Mouse (Mus musculus) adrenal gland, adult 18-20 months (tissue): ENCODE results near the gene Sgms1. TPM values are rescaled to one million over a fixed set of nuclear protein-coding genes. Genes with fewer than 3 reads are reported as not detected.
"Not testable (repeated sequence)": the region's sequence is repeated elsewhere in the genome, so short reads cannot be mapped to it uniquely, and the experiment has no call there.

Experiments used
- DNase-seq, 2 experiments: peaks; one replicate each; pipeline ENCODE4 v3.0.0; 2021 to 2022; ENCODE audit warnings: low spot score in 2 of 2
- total RNA-seq, 2 experiments: library from RNA; stranded (reverse); gene quantifications; 1 replicate in 1 of 2; 2 replicates in 1 of 2; pipeline ENCODE4 v1.2.3; 2021

The Sgms1 gene
- total RNA-seq, 2 experiments from 2014 or later, result 65.1 to 85.4 TPM

DNA sequence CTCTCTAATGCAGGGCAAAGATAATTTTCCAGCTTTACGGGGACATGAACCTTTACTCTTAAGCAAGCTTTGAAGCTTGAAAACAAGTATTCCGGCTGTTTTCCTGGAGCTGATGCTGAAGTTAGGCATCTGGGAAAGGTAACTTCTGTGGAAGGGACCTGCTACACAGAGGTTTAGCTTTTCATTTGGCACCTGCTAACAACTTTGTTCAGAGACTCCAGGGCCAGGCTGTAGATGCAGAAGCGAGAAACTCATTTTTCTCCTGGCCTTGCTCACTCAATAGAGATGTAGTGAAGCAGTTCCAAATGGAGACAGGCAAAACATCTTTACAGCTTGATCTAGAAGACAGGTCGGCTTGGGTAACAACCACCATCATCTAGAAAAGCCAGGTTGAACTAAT is 225.4 kb downstream of the Sgms1 start:
- no peak for DNase-seq

DNA sequence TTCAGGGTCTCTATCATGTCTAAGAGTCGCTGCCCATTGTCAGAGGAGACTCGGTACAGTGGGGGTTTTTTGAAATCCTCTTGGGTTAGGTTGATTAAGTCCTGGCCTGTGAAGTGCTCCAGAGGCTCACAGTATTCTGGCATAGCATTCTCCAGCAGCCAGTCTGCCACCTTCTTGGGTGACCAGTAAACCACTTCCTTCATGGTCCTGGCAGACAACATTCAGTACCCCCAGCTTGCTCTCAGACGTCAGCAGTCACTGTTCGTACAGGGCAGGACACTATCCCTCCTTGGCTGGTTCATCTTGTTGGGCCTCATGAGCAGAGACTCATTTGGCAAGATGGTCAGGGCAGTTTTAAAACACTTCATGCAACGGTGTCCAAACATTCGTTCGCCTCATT is 229.6 kb downstream of the Sgms1 start:
- no peak for DNase-seq

DNA sequence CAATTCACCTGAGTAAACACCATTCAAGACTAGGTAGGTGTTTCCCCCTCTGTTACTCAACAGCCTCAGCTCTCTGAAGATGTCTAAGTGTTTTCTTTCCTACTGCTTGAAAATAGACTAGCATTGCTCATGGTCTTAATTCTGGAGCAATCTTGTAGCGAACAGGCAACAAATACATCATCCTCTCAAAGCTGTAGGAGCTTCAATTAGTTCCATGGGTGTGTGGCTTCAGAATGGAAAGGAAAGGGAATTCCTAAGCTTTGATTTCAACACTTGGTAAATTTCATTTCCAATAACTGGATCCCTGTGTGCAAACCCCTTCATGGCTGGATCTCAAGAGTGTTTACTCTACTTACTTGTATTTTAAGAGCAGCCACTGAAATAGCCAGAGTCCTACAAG is 230.3 kb downstream of the Sgms1 start:
- DNase-seq, result no peak

DNA sequence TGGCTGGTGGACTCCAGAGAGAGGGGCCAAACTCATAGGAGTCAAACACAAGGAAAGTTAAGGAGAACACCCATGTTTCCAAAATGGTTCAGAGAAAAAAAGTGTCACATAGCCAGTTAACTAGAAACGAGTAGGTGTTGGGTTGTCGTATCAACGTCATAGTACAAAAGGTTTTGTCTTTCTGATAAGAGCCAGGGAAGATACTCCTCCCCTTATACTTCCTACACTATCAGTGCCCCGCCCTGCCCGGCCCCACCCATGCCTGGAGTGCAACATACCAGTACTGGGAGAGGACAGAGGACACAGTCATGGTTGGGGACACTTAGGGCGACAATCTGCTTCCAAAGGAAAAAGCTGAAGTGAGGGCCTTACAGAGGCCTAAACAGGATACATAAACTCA is 232.5 kb downstream of the Sgms1 start:
- no peak for DNase-seq

DNA sequence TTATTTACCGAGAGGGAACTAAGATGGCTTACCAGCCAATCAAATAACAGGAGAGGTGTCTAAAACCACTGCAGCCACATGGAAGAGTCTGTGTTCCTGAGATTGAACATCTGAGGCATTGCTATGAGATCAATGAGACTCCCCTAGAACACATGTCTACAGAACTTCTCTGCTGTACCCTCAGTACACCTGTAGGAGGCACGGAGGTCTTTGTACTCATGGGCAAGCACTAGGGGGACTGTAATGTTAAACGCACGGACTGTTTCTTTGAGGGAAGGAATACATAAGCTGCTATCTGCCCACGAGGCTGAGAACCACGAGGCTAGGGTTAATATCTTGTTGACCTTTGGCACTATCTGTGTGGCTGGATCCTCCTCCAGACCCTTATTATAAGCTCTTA is 237.0 kb downstream of the Sgms1 start:
- DNase-seq, result no peak

DNA sequence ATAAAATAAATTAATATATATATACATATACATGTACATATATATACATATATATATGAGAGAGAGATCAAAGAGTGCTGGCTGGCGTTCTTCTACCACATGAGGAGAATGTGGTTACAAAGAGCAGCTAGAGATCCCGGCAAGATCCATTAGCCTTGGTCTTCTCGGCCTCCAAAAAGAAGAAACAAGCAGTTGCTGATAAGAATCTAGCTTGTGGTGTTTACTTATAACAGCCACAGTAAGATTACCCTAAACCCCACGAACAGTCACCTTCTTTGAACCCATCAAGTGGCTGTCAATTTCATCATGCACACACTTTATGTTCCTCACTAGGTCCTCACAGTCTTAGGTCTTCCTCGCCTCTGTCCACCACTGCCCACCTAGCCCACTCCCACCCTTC is 240.8 kb downstream of the Sgms1 start:
- DNase-seq, result no peak

DNA sequence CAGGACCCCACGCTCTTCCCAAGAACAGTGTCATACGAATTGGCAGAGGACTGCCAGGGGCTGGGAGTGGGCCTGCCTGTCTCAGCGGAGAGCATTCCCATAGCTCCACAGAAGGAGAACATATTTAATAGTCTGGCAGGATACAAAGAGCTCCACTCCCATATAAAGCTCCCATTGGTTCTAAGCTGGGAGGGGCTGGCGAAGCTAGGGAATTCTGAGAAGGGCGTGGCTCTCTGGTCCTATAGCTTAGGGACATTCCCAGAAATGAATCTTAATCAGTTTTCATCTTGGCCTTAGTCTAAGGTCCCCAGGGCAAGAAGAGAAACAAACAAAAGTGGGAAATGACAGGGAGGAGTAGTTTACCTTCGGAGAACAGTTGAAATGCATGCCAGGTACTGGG is 247.1 kb downstream of the Sgms1 start:
- no peak for DNase-seq

DNA sequence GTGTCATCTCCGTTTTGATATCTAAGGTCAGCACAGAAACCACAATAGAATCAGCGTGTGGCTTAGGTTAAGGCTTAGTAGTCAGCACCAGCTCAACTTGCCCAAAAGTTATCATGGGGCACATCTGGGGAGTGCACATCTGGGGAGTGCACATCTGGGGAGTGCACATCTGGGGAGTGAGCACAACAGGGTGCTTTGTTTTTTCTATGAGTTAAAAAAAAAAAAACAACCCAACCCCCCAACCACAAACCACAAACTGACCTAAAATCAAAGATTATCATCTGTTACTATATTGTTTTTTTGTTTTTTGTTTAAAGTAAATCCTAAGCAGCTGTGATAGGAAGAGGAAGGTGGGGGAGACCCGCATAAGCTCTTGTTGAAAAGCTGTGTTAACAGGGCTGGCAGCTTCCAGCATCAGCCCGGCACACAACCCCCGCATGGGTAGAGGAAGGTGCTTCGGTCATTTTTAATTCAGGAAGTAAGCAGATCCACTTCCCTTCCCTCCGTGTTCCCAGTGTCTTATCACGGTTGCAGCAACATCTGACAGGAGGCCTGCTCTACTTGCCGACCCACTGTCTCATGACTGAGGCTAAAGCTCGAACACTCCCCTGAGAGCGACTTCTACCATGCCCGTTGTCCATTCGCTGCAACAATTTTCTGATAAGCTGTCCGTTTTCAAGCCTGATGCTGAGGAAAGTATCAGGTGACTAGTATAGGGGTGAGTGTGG is 251.0 kb downstream of the Sgms1 start:
- no peak for DNase-seq

DNA sequence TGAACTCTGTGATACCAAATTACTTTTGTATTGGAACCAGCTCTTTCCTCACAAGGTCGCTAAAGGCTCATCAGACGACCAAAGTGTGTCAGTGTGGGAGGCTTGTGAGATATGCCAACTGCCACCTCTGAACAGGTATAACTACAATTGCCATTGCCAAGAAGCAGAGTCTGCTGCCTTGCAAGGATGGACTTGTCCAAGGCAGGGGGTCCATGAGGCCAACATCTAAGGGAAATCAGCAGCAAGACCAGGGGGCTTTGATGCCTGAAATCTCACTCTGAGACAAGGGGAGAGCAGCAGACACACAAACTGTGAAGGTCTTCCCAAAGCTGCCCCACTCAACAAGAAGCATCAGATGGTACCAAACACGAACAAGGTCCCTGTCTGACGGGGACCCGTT is 251.6 kb downstream of the Sgms1 start:
- DNase-seq, result no peak

DNA sequence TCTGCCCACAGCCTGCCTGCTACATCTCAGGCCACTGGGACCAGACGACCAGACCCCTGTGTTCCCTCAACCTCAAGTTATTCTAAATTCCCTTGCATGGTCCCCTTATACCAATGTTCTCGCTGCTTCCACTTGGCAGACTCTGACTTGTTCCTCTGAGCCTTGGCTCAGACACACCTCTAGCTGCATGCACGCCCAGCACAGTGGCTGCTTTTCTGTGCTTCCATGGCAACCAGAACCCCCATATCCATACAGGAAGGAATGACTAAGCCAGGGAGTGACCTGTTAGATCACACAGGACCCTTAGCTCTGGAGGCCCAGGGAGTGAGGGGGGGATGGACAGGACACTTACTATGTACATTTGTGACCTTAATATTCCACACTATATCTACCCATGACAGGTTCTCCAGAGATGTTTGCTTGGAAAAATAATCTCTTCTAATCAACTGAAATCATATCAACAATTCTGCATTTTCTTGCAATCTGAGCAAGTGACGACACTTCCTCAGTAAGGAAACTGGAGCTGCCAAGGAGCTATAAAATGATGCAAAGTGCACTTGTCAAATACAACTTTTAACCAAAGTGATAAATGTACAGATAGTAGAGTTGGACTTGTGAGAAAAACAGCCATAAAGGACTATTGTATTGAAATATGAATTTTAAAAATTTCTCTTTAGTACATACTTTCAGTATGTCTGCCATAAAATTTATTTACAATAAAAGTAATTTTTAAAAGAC is 252.5 kb downstream of the Sgms1 start:
- no peak for DNase-seq

DNA sequence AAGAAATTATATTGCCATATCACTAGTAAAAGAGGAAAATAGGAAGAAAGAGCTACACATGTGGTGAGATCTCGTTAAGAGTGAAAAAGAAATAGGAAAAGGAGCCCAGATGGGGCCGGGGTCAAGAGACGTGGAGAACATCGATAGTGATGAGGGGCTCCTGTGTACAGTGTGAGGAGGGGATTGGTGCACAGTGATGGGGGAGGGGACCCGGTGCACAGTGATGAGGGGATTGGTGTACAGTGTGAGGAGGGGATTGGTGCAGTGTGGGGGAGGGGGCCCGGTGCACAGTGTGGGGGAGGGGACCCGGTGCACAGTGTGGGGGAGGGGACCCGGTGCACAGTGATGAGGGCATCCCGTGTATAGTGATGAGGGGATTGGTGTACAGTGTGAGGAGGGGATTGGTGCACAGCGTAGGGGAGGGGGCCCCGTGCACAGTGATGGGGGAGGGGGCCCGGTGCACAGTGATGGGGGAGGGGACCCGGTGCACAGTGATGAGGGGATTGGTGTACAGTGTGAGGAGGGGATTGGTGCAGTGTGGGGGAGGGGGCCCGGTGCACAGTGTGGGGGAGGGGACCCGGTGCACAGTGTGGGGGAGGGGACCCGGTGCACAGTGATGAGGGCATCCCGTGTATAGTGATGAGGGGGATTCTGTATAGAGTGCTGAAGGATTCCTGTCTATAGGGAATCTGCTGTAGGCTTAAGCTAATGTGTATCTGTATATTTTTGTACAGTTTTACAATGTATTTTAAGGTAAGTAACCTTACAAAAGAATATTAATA is 257.6 kb downstream of the Sgms1 start:
- not testable (repeated sequence) for DNase-seq

DNA sequence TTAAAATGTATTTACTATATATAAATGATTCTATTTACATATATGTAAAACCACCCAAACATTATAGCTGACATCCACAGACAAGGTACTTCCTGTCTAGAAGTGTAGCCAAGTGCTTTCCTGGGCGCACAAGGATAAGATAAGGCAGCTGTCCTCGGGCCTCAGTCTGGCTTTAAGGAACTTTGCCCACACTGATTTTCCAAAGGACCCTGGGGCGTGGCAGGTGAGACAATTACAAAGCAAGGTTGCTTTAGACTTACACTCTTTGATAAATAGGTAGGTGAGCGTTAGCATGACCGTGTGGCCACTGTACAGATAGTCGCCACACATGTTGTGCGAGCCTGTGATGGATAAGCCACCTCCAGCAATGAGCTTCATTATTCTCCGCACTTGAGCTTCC is 260.2 kb downstream of the Sgms1 start:
- no peak for DNase-seq

DNA sequence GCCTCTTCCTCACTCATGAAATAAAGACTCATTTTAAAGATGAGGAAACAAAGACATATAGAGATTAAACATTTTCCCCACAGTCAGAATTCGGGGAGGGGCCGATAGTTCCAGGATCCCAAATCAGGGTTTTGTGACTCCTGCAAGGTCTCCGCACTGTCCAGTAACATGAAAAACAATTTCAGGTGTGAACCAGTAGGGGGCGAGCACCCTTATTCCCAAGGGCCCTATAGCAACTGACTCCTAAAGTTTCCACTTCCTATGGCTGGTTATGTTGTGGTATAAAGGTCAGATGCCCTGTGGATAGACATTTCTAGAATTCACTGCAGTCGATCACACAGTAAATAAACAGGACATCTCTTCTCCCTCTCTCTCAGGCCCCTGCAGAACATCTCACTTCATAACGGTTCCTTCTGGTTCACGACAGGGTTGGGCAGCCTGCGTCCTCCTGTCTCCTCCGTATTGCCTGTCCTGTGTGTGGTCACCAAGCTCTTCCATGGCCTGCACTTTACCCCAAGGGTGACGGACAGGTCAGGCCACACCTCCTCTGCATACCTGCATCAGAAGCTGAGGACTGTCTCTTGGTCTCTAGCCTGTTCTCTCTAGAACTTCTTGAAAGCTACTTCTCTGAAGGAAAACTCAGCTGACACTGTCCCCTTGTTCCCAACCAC is 262.2 kb downstream of the Sgms1 start:
- peak in 1 of 2 experiments; percentile 10 for DNase-seq

DNA sequence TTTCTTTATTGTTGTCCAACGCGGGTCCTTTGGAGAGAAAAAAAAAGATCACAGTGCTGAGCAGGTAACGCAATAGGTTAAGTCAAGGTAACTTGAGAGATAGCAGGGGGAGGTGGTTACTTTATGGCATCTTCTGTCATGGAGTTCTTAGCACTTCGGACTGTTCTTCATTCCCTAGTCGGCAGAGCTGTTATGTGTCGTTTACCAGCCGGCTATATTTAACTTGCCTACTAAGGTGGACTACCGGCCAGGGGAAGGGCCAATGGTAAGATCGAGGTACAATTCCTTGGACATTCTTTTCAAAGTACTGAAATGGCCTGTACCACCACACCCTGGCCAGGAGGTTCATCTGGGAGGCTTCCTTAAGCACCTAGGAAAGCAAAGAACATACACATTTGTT is 265.4 kb downstream of the Sgms1 start:
- no peak for DNase-seq

DNA sequence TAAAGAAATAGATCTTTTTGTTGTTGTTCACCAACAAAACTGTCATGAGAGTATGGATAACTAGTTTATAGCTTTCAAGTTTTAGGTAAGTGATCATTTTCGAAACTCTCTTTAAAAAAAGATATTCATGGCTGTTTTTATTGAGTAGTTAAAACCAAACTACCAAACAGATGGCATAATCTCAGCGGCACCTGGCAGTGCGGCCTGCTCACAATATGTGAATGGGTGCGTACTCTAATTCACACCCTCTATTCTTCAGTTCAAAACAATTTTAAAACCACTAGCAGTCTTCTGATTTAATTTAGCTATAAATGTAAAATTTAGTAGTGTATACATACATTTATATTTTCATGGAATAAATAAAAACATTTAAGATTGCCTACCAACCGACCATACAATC is 266.3 kb downstream of the Sgms1 start:
- DNase-seq, result no peak

DNA sequence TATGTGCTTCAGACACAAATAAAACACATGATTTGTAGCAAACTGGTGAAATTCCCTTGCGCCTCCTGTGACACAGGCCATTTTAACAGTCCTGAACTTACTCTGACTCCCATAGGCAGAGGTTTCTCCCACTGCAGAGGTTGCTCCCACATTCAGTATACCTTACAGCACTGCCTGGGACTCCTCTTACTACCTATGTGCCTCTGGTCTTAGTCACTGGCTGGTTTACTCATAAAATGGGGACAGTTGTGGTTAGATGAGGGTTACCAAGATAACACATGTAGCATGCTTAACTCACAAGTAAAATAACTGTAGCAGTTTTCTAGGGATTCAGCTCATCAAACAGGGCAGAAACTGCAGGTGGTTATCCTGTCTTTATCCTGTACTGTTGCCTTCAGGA is 268.7 kb downstream of the Sgms1 start:
- no peak for DNase-seq

DNA sequence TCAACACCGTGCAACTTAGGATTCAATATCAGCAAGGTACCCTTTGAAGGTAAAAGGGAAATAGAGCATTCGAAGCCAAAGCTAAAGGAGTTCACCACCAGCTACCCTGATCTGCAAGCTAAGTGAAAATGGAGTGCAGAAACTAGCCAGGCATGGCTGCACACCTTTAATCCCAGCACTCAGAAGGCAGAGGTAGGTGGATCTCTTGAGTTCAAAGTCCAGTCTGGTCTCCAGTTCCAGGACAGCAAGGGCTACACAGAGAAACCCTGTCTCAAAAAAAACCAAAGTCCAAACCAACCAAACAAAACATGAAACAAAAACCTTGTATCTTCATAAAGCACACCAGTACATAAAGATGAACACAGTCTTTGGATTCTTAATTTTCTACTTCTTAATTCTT is 269.8 kb downstream of the Sgms1 start:
- DNase-seq, result no peak

DNA sequence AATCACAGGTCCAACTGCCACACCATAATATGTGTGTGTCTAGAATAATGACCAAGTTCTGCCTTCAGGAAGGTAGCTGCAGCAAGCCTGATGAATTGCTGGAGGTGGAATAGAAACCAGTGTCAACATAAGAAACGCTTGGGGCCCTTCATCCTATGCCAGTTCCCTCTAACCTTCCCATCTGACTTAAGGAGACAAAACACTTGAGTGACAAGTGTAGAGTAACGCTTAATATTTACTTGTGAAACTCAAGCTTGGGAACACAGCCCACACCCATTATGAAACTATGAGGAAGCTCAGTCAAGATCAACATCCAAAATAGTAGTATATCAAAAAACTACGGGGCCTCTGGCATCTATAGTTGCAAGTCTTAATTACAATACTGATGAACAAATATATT is 271.0 kb downstream of the Sgms1 start:
- no peak for DNase-seq

DNA sequence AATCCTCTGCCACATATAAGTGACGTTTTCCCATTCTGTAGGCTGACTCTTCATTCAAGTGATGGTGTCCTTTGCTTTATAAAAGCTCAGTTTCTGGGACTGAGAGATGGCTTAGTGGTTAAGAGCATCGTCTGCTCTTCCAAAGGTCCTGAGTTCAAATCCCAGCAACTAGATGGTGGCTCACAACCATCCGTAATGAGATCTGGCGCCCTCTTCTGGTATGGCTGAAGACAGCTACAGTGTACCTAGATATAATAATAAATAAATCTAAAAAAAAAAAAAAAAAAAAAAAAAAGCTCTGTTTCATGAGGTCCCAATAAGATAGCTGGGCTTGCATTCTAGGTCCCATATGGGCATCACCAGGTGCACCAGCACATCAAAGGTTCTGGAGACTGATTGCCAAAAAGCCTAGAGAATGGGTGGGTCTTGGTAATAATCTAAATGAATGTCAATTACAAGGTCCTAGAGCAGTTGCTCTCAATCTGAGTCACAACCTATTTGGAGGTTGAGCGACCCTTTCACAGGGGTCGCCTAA is 272.0 kb downstream of the Sgms1 start:
- no peak for DNase-seq

DNA sequence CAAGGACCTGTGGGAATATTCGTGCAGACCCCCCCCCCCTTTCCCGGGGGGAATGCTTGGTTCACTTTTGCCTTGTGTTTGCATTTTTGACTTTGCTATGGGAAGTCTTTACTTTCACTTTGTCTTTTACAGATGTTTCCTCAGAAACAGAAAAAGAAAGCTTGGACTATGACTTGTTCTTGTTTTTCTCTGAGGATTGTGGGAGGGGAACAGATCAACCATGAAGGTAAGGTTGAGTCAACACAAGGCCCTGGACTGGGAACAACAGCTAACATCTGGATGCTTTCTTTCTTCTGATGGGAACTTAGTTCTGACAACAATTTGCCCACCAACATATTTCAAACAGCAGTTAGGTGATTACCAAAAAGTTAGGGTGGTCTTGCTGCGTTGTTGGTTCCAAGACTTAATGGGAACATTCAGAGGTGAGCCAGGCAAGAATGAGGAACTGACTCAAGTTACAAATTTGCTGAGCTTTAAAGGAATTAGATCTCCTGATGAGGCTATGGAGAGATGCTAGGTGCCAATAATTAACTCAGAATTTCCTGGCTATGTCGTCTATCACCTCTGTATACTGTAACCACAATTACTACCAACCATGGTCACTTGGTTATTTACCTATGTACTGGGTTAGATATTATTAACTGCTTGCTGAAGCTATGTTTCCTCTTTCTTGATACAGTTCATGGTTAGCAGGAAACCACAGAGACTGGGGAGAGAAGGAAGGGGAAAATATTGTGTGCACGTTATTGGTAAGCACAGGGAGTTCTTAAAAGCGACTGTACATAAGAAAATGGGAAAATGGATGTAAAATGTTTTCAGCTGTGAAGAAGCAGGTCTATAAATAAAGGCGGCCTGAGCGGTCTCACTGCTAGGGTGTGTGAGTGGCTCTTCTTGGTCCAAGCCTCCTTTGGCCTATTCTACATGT is 277.4 kb downstream of the Sgms1 start:
- DNase-seq, result no peak
